Mouse (Mus musculus) embryonic facial prominence, embryonic 12.5 days (tissue): Measurements from ENCODE around the gene Hes6. TPM values are rescaled to one million over a fixed set of nuclear protein-coding genes. Genes with fewer than 3 reads are reported as not detected.

Experiments used
- ATAC-seq: fragments of 200-750 bp; cut with Nextera tagmentation; 2 replicates; pipeline ENCODE4 v1.8.0; 2017; ENCODE audit not compliant: insufficient number of reproducible peaks, insufficient read depth, low FRiP score, low TSS enrichment
- H3K27ac ChIP-seq: fragments of 300-500 bp; sonication (generic); 2 replicates; pipeline ENCODE4 v1.5.1; 2016; ENCODE audit warnings: mild to moderate bottlenecking
- H3K27me3 ChIP-seq: fragments of 300-500 bp; sonication (generic); 2 replicates; pipeline ENCODE4 v1.6.1; 2016; ENCODE audit warnings: mild to moderate bottlenecking, moderate library complexity
- H3K36me3 ChIP-seq: fragments of 300-500 bp; sonication (generic); 2 replicates; pipeline ENCODE4 v1.6.1; 2016; ENCODE audit warnings: mild to moderate bottlenecking
- H3K4me1 ChIP-seq: fragments of 300-500 bp; sonication (generic); 2 replicates; pipeline ENCODE4 v1.6.1; 2016
- H3K4me2 ChIP-seq: fragments of 300-500 bp; sonication (generic); replicated peaks from 2 replicates; pipeline ENCODE4 v1.6.1; 2016; ENCODE audit warnings: mild to moderate bottlenecking, moderate library complexity
- H3K4me3 ChIP-seq: fragments of 300-500 bp; sonication (generic); 2 replicates; pipeline ENCODE4 v1.5.1; 2016; ENCODE audit warnings: mild to moderate bottlenecking
- H3K9ac ChIP-seq: fragments of 300-500 bp; sonication (generic); 2 replicates; pipeline ENCODE4 v1.6.1; 2016; ENCODE audit warnings: mild to moderate bottlenecking, moderate library complexity
- H3K9me3 ChIP-seq: fragments of 300-500 bp; sonication (generic); 2 replicates; pipeline ENCODE4 v1.6.1; 2016; ENCODE audit warnings: mild to moderate bottlenecking, moderate library complexity
- WGBS: fragments of 180-500 bp; shearing (Covaris S2); methylation state at CpG from one replicate; pipeline ENCODE4 v1.1.7; 2016; 5-methylcytosine and 5-hydroxymethylcytosine counted together
- polyA plus RNA-seq: library from polyadenylated mRNA; unstranded; fragments of >200 nt; fragmentation: Nextera tagmentation; extraction: Ambion mirVana; gene quantifications from 2 replicates; pipeline ENCODE4 v1.2.1, GENCODE M21; 2016

Hes6 gene
- polyA plus RNA-seq = 134 and 139 TPM in 2 replicates

DNA sequence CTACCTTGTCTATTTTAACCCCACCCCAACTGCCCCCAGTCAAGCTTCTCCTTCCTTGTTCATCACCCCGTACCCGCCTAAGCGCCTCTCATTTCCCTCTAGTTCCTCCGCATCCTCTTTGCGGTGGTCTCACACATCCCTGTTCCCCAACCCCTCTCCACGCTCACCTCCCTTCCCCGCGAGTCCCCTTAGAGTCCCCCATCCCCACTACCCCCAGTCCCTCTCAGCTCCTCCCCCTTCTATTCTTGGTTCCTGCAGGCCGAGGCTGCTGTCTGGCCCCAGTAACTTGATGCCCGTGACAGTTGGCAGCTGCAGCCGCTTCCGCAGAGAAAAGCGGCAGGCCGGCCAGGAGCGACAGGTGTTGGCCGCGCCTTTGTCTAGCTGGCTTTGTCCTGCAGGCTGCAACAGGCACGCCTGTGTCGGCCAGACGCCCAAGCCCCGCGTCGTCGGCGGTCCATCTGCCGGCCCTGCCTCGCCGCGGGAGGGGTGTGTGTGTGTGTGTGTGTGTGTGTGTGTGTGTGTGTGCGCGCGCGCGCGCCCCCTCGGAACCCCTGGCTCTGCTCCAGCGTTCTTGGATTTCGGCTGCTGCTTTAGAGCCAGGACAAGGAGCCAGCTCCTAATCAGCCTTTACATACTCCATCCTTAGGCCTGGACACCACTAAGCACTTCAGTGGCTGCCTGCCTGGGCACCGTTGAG, at the start of gene Hes6:
Gene Hes6, minus strand, starts transcription at position 141 of the 697 bp plus-strand sequence.
- ATAC-seq = peak; percentile 54
- peak within 1 kb of the TSS; percentile 92 for H3K27ac ChIP-seq
- H3K9ac ChIP-seq = peak within 1 kb of the TSS; percentile 72
- H3K36me3 ChIP-seq = no peaks in the 10 kb centered on the region
- under 1% methylated on average over 29 of the region's 39 CpGs for WGBS
- H3K4me1 ChIP-seq = peaks cover 22% of the 10 kb centered on the region
- H3K4me3 ChIP-seq = peak within 1 kb of the TSS; percentile 61
- peak within 1 kb of the TSS; percentile 95 for H3K4me2 ChIP-seq
- 0 out of 2 replicates have a peak, but pooled peaks cover 5% of the 10 kb centered on the region for H3K27me3 ChIP-seq
- H3K9me3 ChIP-seq = no peaks in the 10 kb centered on the region

DNA sequence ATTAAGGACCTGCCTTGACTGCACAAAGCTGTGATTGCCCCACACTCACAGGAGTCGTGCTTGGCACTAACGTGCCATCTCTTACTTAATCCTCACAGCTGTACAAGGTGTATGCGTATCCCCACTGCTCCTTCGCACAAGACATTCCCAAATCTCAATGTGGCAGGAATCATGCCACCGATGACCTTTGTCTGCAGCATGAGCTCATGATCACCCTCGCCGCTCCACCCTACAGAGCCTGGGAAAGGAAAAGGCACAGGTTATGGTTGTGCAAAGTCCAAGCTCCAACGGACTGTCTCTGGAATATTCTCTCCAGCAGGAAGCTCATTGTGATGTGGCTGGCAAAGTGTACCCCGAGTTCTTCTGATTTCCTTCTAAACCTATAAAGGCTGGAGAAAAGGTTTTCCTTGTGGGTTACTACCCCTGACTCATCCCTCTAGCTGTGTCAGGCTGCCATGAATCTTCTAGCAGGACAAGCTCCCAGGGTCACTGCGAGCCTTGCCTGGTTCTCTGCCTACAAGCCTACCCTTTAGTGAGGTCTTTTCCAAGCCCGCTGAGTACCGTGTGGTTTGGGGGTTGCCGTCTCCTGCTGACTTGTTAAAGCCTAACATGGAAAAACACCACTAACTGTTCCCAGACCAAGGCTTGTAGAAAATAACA, 49.6 kb upstream of the Hes6 start:
- WGBS = 86% methylated on average over 13 of the region's 13 CpGs
- ATAC-seq = no peak
- H3K27ac ChIP-seq = no peak overlapping the region
- H3K4me1 ChIP-seq = peaks cover 14% of the 10 kb centered on the region
- H3K4me2 ChIP-seq = no peak overlapping the region
- no peaks in the 10 kb centered on the region for H3K27me3 ChIP-seq
- H3K4me3 ChIP-seq = no peak overlapping the region
- H3K36me3 ChIP-seq = no peaks in the 10 kb centered on the region
- H3K9me3 ChIP-seq = no peaks in the 10 kb centered on the region
- no peak overlapping the region for H3K9ac ChIP-seq

DNA sequence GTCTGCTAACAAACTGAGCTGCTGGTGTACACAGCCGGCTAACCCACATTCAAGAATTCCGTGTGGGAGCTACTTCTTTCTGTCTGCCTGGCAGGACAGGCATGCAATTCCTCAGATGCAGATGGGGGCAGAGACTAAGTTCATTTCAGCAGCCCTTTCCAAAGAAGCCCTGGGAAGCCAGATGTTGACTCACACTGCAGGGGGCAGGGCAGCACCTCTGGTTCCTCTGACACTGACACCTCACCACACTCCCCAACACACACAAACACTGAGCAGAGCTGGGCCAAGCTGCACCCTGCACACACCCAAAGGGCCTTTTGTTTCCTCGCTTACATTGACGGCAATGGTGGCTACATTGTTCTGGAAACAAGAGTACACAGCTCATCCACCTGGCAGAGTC, 46.7 kb upstream of the Hes6 start:
- Histone ChIP-seq H3K9ac (no peak overlapping the region), H3K9me3 (no peaks in the 10 kb centered on the region), H3K36me3 (no peaks in the 10 kb centered on the region), H3K4me3 (no peak overlapping the region), H3K4me2 (no peak overlapping the region), H3K4me1 (peaks cover 35% of the 10 kb centered on the region), H3K27me3 (no peaks in the 10 kb centered on the region), H3K27ac (no peak overlapping the region)
- WGBS = 37% methylated on average over 4 of the region's 4 CpGs
- ATAC-seq = no peak

DNA sequence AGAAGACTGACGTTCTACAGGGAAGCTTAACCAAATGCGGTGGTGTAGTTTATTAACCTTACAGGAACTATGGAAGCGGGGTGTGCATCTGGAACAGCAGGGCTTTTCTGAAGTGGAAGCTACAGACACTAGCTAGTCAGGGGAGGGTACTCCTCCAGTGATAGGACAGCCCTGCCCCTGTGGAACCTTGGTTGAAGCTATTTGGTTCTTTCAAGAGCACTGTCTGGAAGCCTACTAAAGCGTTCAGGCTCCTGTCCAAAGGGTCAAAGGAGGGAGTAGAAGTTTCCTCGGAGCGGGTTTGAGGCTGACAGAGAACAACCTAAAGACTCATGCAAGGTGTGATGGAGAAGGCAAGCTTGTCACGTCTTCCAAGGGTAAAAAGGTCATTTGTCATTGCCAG, 46.2 kb upstream of the Hes6 start:
- peak overlapping the region; percentile 70; the same call in 1 of the 2 replicates for H3K4me3 ChIP-seq
- no peaks in the 10 kb centered on the region for H3K27me3 ChIP-seq
- no peak overlapping the region for H3K27ac ChIP-seq
- ATAC-seq = no peak
- H3K9ac ChIP-seq = no peak overlapping the region
- WGBS = 45% methylated on average over 7 of the region's 7 CpGs
- no peaks in the 10 kb centered on the region for H3K36me3 ChIP-seq
- peak overlapping the region; percentile 57 for H3K4me2 ChIP-seq
- no peaks in the 10 kb centered on the region for H3K9me3 ChIP-seq
- peaks cover 35% of the 10 kb centered on the region for H3K4me1 ChIP-seq

DNA sequence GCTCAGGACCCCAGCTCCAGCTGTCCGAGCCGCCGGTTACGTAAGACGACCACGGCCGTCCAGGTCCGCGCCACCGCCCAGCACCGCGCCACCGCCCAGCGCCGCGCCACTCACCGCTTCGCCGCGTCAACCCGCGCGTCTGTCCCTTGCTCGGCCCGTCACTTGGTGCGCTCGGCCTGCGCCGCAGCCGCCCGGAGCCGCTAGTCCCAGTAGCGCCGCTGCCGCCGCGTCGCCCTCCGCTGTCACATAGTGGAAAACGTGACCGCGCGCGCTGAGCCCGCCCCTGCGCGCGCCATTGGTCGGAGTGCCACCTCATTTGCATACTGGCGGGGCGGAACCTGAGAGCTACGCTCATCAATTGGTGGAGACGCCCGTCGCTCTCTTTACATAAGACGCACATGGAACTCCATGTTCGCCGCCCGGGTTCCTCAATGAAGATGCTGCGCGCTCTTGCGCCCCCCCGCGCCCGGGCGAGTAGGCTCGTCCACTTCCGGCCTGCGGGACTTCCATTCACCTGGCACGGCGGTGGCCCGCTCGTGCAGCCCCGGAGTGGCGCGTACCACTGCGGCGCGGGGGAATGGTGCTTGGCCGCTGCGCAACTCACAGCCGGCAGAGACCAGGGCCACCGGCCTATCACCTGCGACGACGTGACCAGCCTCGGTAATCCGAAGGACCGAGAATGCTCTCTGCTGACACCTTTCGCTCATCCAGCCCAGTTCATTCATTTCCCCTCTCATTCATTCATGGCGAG, 45.4 kb upstream of the Hes6 start, which contains the start of gene Per2:
Gene Per2, minus strand, starts transcription at position 266 of the 751 bp plus-strand sequence.
- Histone ChIP-seq H3K9me3 (no peaks in the 10 kb centered on the region), H3K4me2 (peak within 1 kb of the TSS; percentile 57), H3K36me3 (no peaks in the 10 kb centered on the region), H3K4me1 (peaks cover 32% of the 10 kb centered on the region), H3K9ac (peak within 1 kb of the TSS; percentile 63), H3K27me3 (no peaks in the 10 kb centered on the region), H3K4me3 (peak within 1 kb of the TSS; percentile 70), H3K27ac (no peak within 1 kb of the TSS; the same call in 1 of the 2 replicates)
- peak; percentile 95 for ATAC-seq
- under 1% methylated on average over 82 of the region's 91 CpGs for WGBS

DNA sequence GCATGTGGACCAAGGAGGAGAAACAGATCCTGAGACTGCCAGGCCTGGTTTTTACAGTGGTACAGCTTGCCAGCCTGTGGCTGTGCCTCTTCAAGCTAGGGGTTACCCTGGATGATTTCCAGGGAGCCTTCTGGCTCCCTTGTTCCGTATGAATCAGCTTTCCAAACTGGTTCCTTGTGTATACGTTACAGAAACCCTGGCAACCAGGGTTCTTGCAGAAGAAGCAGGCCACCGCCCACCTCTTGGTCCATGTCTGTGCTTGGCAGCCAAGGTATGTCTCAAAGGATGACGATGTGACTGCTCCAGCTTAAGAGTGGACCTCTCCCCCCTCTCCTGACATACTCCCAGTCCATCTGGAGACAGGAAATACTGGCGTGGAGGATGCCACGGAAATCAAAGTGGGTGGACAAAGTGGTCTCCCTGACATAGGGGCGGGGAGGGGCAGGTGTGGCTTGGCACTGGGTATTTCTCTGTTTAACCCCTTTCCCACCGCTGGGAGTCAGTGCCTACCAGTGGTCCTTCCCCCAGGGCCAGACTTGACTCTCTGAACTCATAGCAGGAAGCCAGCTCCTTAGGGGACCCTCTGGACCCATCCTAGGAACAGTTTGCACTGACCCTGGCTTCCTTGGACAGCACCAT, 44.5 kb upstream of the Hes6 start:
- H3K9me3 ChIP-seq = no peaks in the 10 kb centered on the region
- no peaks in the 10 kb centered on the region for H3K36me3 ChIP-seq
- peak overlapping the region; percentile 39 for H3K9ac ChIP-seq
- ATAC-seq = no peak
- 23% methylated on average over 8 of the region's 8 CpGs for WGBS
- H3K27me3 ChIP-seq = no peaks in the 10 kb centered on the region
- no peak overlapping the region for H3K27ac ChIP-seq
- peak overlapping the region; percentile 70 for H3K4me3 ChIP-seq
- peak overlapping the region; percentile 57 for H3K4me2 ChIP-seq
- peaks cover 32% of the 10 kb centered on the region for H3K4me1 ChIP-seq

DNA sequence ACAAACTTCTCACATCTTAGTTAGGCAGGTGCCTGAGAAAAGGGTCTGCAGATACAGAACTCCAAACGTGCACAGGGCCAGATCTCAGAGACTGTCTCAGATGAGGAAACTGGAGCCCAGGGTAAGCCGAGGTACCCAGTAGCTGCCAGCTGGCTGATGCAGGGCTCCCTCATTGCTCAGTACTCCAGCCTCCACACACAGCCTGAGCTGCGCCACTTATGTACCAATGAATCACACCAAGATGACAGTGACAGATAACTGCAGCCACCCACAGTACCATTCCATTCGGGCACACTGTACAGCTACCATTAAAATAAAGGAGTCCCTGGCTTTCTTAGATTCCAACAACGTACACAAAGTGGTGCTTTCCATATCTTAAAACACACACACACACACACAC, 43.9 kb upstream of the Hes6 start:
- Histone ChIP-seq H3K4me3 (0 out of 2 replicates have a peak overlapping the region, but pooled peaks have one; percentile 70), H3K9ac (no peak overlapping the region), H3K9me3 (no peaks in the 10 kb centered on the region), H3K4me2 (no peak overlapping the region), H3K36me3 (no peaks in the 10 kb centered on the region), H3K4me1 (peaks cover 32% of the 10 kb centered on the region), H3K27ac (no peak overlapping the region), H3K27me3 (no peaks in the 10 kb centered on the region)
- WGBS = 76% methylated on average over 5 of the region's 5 CpGs
- ATAC-seq = no peak

DNA sequence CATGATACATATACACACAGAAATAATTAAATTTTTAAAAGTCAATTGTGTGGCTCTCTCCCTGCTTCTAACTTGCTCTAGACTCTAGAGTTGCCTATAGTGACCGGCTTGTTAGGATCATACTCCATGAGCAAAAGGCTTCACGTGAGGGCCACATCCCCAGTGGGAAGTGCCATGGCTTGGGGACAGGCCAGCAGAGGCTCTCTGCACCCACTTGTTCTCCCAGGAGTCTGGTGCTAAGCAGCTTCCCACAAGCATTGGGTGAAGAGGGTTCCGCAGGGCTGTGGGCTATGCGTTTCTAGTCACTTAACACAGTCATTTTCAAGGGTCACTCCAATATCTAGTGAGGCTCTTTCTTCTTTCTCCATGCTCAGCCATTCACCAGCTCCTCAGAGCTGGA, 43.3 kb upstream of the Hes6 start:
- Histone ChIP-seq H3K9ac (no peak overlapping the region), H3K4me2 (no peak overlapping the region), H3K36me3 (no peaks in the 10 kb centered on the region), H3K4me3 (no peak overlapping the region), H3K4me1 (peaks cover 32% of the 10 kb centered on the region), H3K27me3 (no peaks in the 10 kb centered on the region), H3K27ac (no peak overlapping the region), H3K9me3 (no peaks in the 10 kb centered on the region)
- no peak for ATAC-seq
- 88% methylated on average over 4 of the region's 4 CpGs for WGBS

DNA sequence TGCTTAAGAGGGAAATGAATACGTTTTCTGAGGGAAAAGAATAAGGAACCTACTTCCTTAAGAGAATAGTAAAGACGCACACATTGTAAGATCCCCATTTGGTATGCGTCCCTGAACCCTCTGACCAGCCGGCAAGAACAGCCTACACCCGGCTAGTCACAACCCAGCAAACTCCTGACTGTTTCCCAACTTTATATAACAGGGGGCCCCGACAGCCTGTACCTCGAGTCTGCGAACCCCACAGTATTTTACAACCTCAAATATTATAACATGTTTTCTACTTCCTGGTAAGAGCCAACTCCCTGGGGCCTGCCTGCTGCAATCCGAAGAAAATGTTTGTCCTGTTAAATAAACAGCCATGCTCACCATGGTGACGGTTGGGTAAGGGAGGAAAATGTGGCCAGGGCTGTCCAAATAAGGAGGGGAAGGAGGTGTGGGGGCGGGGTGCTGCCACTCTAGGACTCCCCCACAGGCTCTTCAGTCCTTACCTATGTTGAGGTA, 42.5 kb upstream of the Hes6 start:
- H3K9me3 ChIP-seq = no peaks in the 10 kb centered on the region

DNA sequence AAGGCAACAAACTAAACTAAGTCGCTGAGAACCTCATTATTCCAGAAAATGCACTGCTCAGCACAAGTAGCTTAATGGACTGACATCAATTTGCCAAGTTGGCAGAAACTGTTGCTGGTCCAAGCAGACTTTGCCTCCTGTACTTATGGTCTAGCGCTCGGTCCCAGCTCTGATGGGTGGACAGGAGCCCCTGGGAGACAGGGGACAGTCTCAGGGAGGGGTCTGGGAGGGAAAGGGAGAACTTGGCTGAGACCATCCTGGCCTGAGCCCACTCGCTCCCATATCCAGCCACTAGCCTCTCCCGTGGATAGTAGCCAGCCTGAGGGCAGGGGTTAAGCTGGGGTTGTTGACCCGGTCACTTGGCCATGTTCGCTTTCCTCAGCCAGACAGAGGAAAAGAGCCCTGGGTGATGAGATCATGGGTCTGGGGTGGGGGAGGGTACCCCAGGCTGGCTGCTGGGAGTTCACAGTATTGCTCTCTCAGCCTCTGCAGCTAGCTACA, 41.9 kb upstream of the Hes6 start:
- no peak overlapping the region for H3K9ac ChIP-seq
- no peak overlapping the region for H3K4me3 ChIP-seq
- no peak overlapping the region for H3K27ac ChIP-seq
- H3K27me3 ChIP-seq = no peaks in the 10 kb centered on the region
- no peak overlapping the region for H3K4me2 ChIP-seq
- no peaks in the 10 kb centered on the region for H3K36me3 ChIP-seq
- WGBS = 29% methylated on average over 7 of the region's 7 CpGs
- H3K4me1 ChIP-seq = peaks cover 32% of the 10 kb centered on the region
- ATAC-seq = no peak
- no peaks in the 10 kb centered on the region for H3K9me3 ChIP-seq

More for the DNA sequence above, 42.5 kb upstream of the Hes6 start:
- WGBS = 37% methylated on average over 11 of the region's 11 CpGs
- H3K36me3 ChIP-seq = no peaks in the 10 kb centered on the region
- no peak overlapping the region for H3K4me3 ChIP-seq
- no peak overlapping the region; the same call in 1 of the 2 replicates for H3K4me2 ChIP-seq
- peaks cover 32% of the 10 kb centered on the region for H3K4me1 ChIP-seq
- no peak overlapping the region for H3K27ac ChIP-seq
- H3K9ac ChIP-seq = peak overlapping the region; percentile 0; the same call in 1 of the 2 replicates
- no peak for ATAC-seq
- no peaks in the 10 kb centered on the region for H3K27me3 ChIP-seq

DNA sequence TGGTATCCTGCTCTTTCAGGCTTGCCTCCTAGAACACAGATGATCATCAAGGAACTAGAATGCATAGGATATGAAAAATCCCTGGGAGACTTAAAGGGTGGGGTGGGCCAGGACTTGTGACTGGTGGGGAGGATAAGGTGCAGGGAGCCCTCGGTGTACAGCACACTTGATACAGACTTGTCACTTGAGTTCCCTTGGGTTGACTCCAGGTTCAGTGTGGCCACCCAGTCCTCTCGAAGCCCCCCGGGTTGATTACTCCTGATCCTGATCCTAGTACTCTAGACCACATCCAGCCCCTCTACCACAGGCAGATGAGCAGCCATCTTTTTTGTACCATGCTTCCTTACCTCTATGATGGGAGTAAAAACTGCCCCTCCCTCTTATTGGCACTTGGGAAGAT, 41.1 kb upstream of the Hes6 start:
- no peak overlapping the region for H3K27ac ChIP-seq
- no peak overlapping the region for H3K4me2 ChIP-seq
- H3K4me1 ChIP-seq = peaks cover 29% of the 10 kb centered on the region
- no peaks in the 10 kb centered on the region for H3K9me3 ChIP-seq
- H3K27me3 ChIP-seq = no peaks in the 10 kb centered on the region
- no peak overlapping the region for H3K9ac ChIP-seq
- 93% methylated on average over 3 of the region's 3 CpGs for WGBS
- no peak overlapping the region for H3K4me3 ChIP-seq
- no peak for ATAC-seq
- H3K36me3 ChIP-seq = no peaks in the 10 kb centered on the region
